Mouse (Mus musculus) ES-Bruce4 (cell line): ENCODE data around the gene Ptprs.

ENCODE experiments used
- CTCF ChIP-seq: IDR thresholded peaks from one replicate; pipeline ENCODE4 v1.8.1; 2011; ENCODE audit warnings: low read depth, low read length
- POLR2A ChIP-seq: IDR thresholded peaks from one replicate; pipeline ENCODE4 v1.8.1; 2011; ENCODE audit warnings: low read length; ENCODE audit not compliant: insufficient read depth

GRCm38 (mm10) chr17:56447716-56448115, 28.6 kb downstream of the Ptprs start:
- TF ChIP-seq POLR2A (no peak), CTCF (no peak)
